ENCODE assay signal across 9 mouse cellular contexts in the genomic region with DNA sequence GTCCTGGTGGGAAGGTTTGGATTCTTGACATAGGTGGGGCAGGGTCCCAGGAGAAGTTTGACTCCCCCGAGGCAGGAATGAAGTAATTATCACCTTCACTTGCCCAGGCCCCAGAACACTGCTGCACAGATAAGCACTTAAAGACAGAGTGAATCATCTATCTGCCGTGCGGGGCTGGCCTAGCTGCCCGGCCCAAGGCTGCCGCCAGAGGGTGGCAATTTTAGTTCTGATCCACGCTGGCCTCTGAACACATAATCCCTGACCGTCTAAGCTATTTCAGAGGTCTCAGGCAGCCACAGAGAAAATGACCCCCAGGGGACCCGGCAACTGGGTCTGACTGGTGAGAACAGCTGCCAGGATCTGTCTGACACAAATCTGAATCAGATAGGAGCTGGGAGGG. TPM values are rescaled to one million over a fixed set of nuclear protein-coding genes. Genes with fewer than 3 reads are reported as not detected.
DNase-seq lines count a peak whose midpoint lies in the region; ATAC-seq and TF ChIP-seq lines count a peak whose summit lies in the region.
"Had no signal": no experiment of that assay in that cellular context is flagged by ENCODE, and none has a peak within 500 bp of the region (broad histone marks: within the 10 kb centered on the region; RNA-seq: fewer than 3 reads in every experiment).

No protein-coding gene starts in this region.

- peak; percentile 37; the same call in 1 of the 2 replicates for TF ChIP-seq CTCF in olfactory bulb, adult 2 months (IDR thresholded peaks at IDR 0.05; ENCODE audit: insufficient read depth, low read depth, low read length)

- no peaks in the 10 kb centered on the region for H3K9me3 ChIP-seq in hindbrain, embryonic 10.5 days
- no peaks in the 10 kb centered on the region for H3K9me3 ChIP-seq in hindbrain, embryonic 16.5 days (ENCODE audit: control insufficient read depth, low read length)
- H3K9me3 ChIP-seq in limb, embryonic 13.5 days, result no peaks in the 10 kb centered on the region
- no peaks in the 10 kb centered on the region for H3K9me3 ChIP-seq in forebrain, embryonic 13.5 days (replicated peaks)

- peaks cover 43% of the 10 kb centered on the region for H3K4me1 ChIP-seq in hindbrain, embryonic 10.5 days (replicated peaks)
- peaks cover 29% of the 10 kb centered on the region for H3K4me1 ChIP-seq in hindbrain, embryonic 16.5 days (ENCODE audit: control insufficient read depth, insufficient read depth, low read depth, low read length)
- peaks cover 43% of the 10 kb centered on the region for H3K4me1 ChIP-seq in limb, embryonic 13.5 days
- H3K4me1 ChIP-seq in olfactory bulb, adult 2 months (ENCODE audit: control insufficient read depth, insufficient read depth, low read length), result peaks cover 28% of the 10 kb centered on the region
- H3K4me1 ChIP-seq in forebrain, embryonic 13.5 days, result peaks cover 44% of the 10 kb centered on the region

- no peak overlapping the region for H3K9ac ChIP-seq in hindbrain, embryonic 16.5 days (ENCODE audit: low read depth, low read length)
- H3K9ac ChIP-seq in limb, embryonic 13.5 days, result no peak overlapping the region
- no peak overlapping the region for H3K9ac ChIP-seq in forebrain, embryonic 13.5 days

- intact Hi-C loops in heart, postnatal 25 days (cut with DNase I), result no loop called here

- peak overlapping the region; percentile 23 for H3K4me3 ChIP-seq in hindbrain, embryonic 10.5 days
- H3K4me3 ChIP-seq in hindbrain, embryonic 16.5 days (ENCODE audit: low read length), result no peak overlapping the region
- H3K4me3 ChIP-seq in limb, embryonic 13.5 days, result no peak overlapping the region
- no peak overlapping the region for H3K4me3 ChIP-seq in olfactory bulb, adult 2 months (ENCODE audit: insufficient read depth, low read depth, low read length)
- no peak overlapping the region for H3K4me3 ChIP-seq in forebrain, embryonic 13.5 days

- TF ChIP-seq POLR2A in olfactory bulb, adult 2 months (IDR thresholded peaks at IDR 0.05; ENCODE audit: insufficient read depth, low read depth, low read length), result no peak

- peak; percentile 37 for DNase-seq in hindbrain, embryonic 10.5 days (ENCODE audit: low spot score)
- DNase-seq in embryo, embryonic 10.5 days (ENCODE audit: low spot score), result peak; percentile 50
- DNase-seq in heart, postnatal 25 days (ENCODE audit: low spot score), result peak; percentile 7
- DNase-seq in frontal cortex, postnatal 36 days (ENCODE audit: low spot score in 2 of 2), result no peak

- H3K27ac ChIP-seq in hindbrain, embryonic 10.5 days, result peak overlapping the region; percentile 78
- no peak overlapping the region for H3K27ac ChIP-seq in hindbrain, embryonic 16.5 days (ENCODE audit: low read depth, low read length)
- 0 out of 2 replicates have a peak overlapping the region, but pooled peaks have one; percentile 58 for H3K27ac ChIP-seq in limb, embryonic 13.5 days
- no peak overlapping the region for H3K27ac ChIP-seq in olfactory bulb, adult 2 months (ENCODE audit: insufficient read depth, low read depth, low read length)
- no peak overlapping the region; the same call in 1 of the 2 replicates for H3K27ac ChIP-seq in forebrain, embryonic 13.5 days

- 64% methylated on average over 8 of the region's 8 CpGs for WGBS in hindbrain, embryonic 10.5 days
- 57% methylated on average over 8 of the region's 8 CpGs for WGBS in hindbrain, embryonic 16.5 days
- WGBS in limb, embryonic 13.5 days, result 34% methylated on average over 8 of the region's 8 CpGs
- 31% methylated on average over 8 of the region's 8 CpGs for WGBS in olfactory bulb, adult 2 months
- 74% methylated on average over 8 of the region's 8 CpGs for WGBS in forebrain, embryonic 13.5 days

- no peak overlapping the region; the same call in 1 of the 2 replicates for H3K4me2 ChIP-seq in hindbrain, embryonic 16.5 days (ENCODE audit: low read length)
- peak overlapping the region; percentile 31; the same call in 1 of the 2 replicates for H3K4me2 ChIP-seq in limb, embryonic 13.5 days (replicated peaks)
- H3K4me2 ChIP-seq in forebrain, embryonic 13.5 days, result no peak overlapping the region

- no peaks in the 10 kb centered on the region for H3K27me3 ChIP-seq in hindbrain, embryonic 10.5 days (ENCODE audit: insufficient read depth, poor library complexity, severe bottlenecking)
- H3K27me3 ChIP-seq in hindbrain, embryonic 16.5 days (replicated peaks; ENCODE audit: control insufficient read depth, insufficient read depth, low read length), result no peaks in the 10 kb centered on the region
- no peaks in the 10 kb centered on the region for H3K27me3 ChIP-seq in limb, embryonic 13.5 days
- no peaks in the 10 kb centered on the region for H3K27me3 ChIP-seq in forebrain, embryonic 13.5 days
- H3K27me3 ChIP-seq: CH12.LX had no signal

- no peak for ATAC-seq in hindbrain, embryonic 16.5 days
- ATAC-seq in limb, embryonic 13.5 days (ENCODE audit: low FRiP score, low read depth), result peak; percentile 37; the same call in 1 of the 2 replicates
- ATAC-seq in forebrain, embryonic 13.5 days, result no peak

- H3K36me3 ChIP-seq in hindbrain, embryonic 10.5 days, result peaks cover 58% of the 10 kb centered on the region
- peaks cover 12% of the 10 kb centered on the region for H3K36me3 ChIP-seq in hindbrain, embryonic 16.5 days (ENCODE audit: control insufficient read depth, insufficient read depth, low read length)
- H3K36me3 ChIP-seq in limb, embryonic 13.5 days, result peaks cover 34% of the 10 kb centered on the region
- H3K36me3 ChIP-seq in forebrain, embryonic 13.5 days (ENCODE audit: poor library complexity, severe bottlenecking), result peaks cover 40% of the 10 kb centered on the region

RNA-seq across cellular contexts. Expression of a gene that starts 5.9 kb away (rescaled TPM):
- polyA plus RNA-seq in hindbrain, embryonic 10.5 days (2016; fragmentation: Nextera tagmentation; extraction: Ambion mirVana), result 79.8 and 98.4 TPM in 2 replicates
- polyA plus RNA-seq in hindbrain, embryonic 16.5 days (2015; fragmentation: Nextera tagmentation; extraction: Ambion mirVana), result 46.5 and 51.4 TPM in 2 replicates
- 10 to 100 TPM; 25.7 to 26.9 TPM for total RNA-seq in heart, postnatal 25 days (2021)
- 123 and 127 TPM in 2 replicates for polyA plus RNA-seq in limb, embryonic 13.5 days (2015; fragmentation: Nextera tagmentation; extraction: Ambion mirVana)
- polyA plus RNA-seq in olfactory bulb, adult 2 months (2012; ENCODE audit: insufficient read depth, insufficient read length, low replicate concordance, missing spikeins), result not detected in 2 replicates
- polyA plus RNA-seq in forebrain, embryonic 13.5 days (2015; fragmentation: Nextera tagmentation; extraction: Ambion mirVana), result 54.8 and 61.2 TPM in 2 replicates

RNA-seq across cellular contexts. Expression of a gene that starts 33.6 kb away (rescaled TPM):
- polyA plus RNA-seq in hindbrain, embryonic 10.5 days (2016; fragmentation: Nextera tagmentation; extraction: Ambion mirVana), result 21.0 and 23.2 TPM in 2 replicates
- 32.3 and 33.9 TPM in 2 replicates for polyA plus RNA-seq in hindbrain, embryonic 16.5 days (2015; fragmentation: Nextera tagmentation; extraction: Ambion mirVana)
- 10 to 100 TPM; 13.8 to 15.2 TPM for total RNA-seq in heart, postnatal 25 days (2021)
- 22.2 and 23.6 TPM in 2 replicates for polyA plus RNA-seq in limb, embryonic 13.5 days (2015; fragmentation: Nextera tagmentation; extraction: Ambion mirVana)
- not detected in 2 replicates for polyA plus RNA-seq in olfactory bulb, adult 2 months (2012; ENCODE audit: insufficient read depth, insufficient read length, low replicate concordance, missing spikeins)
- polyA plus RNA-seq in forebrain, embryonic 13.5 days (2015; fragmentation: Nextera tagmentation; extraction: Ambion mirVana), result 18.2 and 21.2 TPM in 2 replicates

RNA-seq across cellular contexts. Expression of a gene that starts 51.9 kb away (rescaled TPM):
- 64.3 and 70.0 TPM in 2 replicates for polyA plus RNA-seq in hindbrain, embryonic 10.5 days (2016; fragmentation: Nextera tagmentation; extraction: Ambion mirVana)
- 71.2 and 75.7 TPM in 2 replicates for polyA plus RNA-seq in hindbrain, embryonic 16.5 days (2015; fragmentation: Nextera tagmentation; extraction: Ambion mirVana)
- total RNA-seq in heart, postnatal 25 days (2021), result 10 to 100 TPM; 35.0 to 38.6 TPM
- 71.3 and 76.5 TPM in 2 replicates for polyA plus RNA-seq in limb, embryonic 13.5 days (2015; fragmentation: Nextera tagmentation; extraction: Ambion mirVana)
- polyA plus RNA-seq in olfactory bulb, adult 2 months (2012; ENCODE audit: insufficient read depth, insufficient read length, low replicate concordance, missing spikeins), result not detected in 2 replicates
- polyA plus RNA-seq in forebrain, embryonic 13.5 days (2015; fragmentation: Nextera tagmentation; extraction: Ambion mirVana), result 54.6 and 58.2 TPM in 2 replicates

RNA-seq across cellular contexts. Expression of a gene that starts 52.0 kb away (rescaled TPM):
- 16.4 and 18.3 TPM in 2 replicates for polyA plus RNA-seq in hindbrain, embryonic 10.5 days (2016; fragmentation: Nextera tagmentation; extraction: Ambion mirVana)
- polyA plus RNA-seq in hindbrain, embryonic 16.5 days (2015; fragmentation: Nextera tagmentation; extraction: Ambion mirVana), result 8.7 and 9.6 TPM in 2 replicates
- 10 to 100 TPM; 11.3 to 12.6 TPM for total RNA-seq in heart, postnatal 25 days (2021)
- polyA plus RNA-seq in limb, embryonic 13.5 days (2015; fragmentation: Nextera tagmentation; extraction: Ambion mirVana), result 15.4 and 16.2 TPM in 2 replicates
- polyA plus RNA-seq in olfactory bulb, adult 2 months (2012; ENCODE audit: insufficient read depth, insufficient read length, low replicate concordance, missing spikeins), result not detected in 2 replicates
- polyA plus RNA-seq in forebrain, embryonic 13.5 days (2015; fragmentation: Nextera tagmentation; extraction: Ambion mirVana), result 10.9 and 12.2 TPM in 2 replicates

Comparison
In these comparisons a context has a peak if more than half of its experiments do, and no peak if none do; other contexts are left out.
1. H3K27ac ChIP-seq: peak in hindbrain, embryonic 10.5 days (single experiment) and limb, embryonic 13.5 days (single experiment); none in hindbrain, embryonic 16.5 days (single experiment), olfactory bulb, adult 2 months (single experiment) and forebrain, embryonic 13.5 days (single experiment).
2. DNase-seq: peak in hindbrain, embryonic 10.5 days (single experiment), embryo, embryonic 10.5 days (single experiment) and heart, postnatal 25 days (single experiment); none in frontal cortex, postnatal 36 days (0 of 2).